Mouse (Mus musculus) limb, embryonic 11.5 days (tissue): ENCODE measurements around the gene Nox4. TPM values are rescaled to one million over a fixed set of nuclear protein-coding genes. Genes with fewer than 3 reads are reported as not detected.

ENCODE experiments used
- ATAC-seq: fragments of 200-750 bp; cut with Nextera tagmentation; 2 replicates; pipeline ENCODE4 v1.8.0; 2017; ENCODE audit warnings: low read depth; ENCODE audit not compliant: insufficient number of reproducible peaks, low FRiP score, low TSS enrichment
- DNase-seq: peaks from one replicate; pipeline ENCODE4 v3.0.0-alpha.2; 2015; ENCODE audit warnings: low spot score
- H3K27ac ChIP-seq: fragments of 300-500 bp; sonication (generic); replicated peaks from 2 replicates; pipeline ENCODE4 v1.5.1; 2014; ENCODE audit warnings: low read depth, mild to moderate bottlenecking, low read length
- H3K27me3 ChIP-seq: fragments of 300-500 bp; sonication (generic); 2 replicates; pipeline ENCODE4 v1.6.1; 2014; ENCODE audit warnings: mild to moderate bottlenecking, low read length, mixed read lengths; ENCODE audit not compliant: control insufficient read depth, insufficient read depth
- H3K36me3 ChIP-seq: fragments of 300-500 bp; sonication (generic); 2 replicates; pipeline ENCODE4 v1.6.1; 2014; ENCODE audit warnings: mild to moderate bottlenecking, low read length, moderate library complexity, mixed read lengths; ENCODE audit not compliant: control insufficient read depth, insufficient read depth
- H3K4me1 ChIP-seq: fragments of 300-500 bp; sonication (generic); 2 replicates; pipeline ENCODE4 v1.6.1; 2014; ENCODE audit warnings: low read length, mixed read lengths; ENCODE audit not compliant: control insufficient read depth, insufficient read depth
- H3K4me2 ChIP-seq: fragments of 300-500 bp; sonication (generic); 2 replicates; pipeline ENCODE4 v1.6.1; 2014; ENCODE audit warnings: low read depth, mild to moderate bottlenecking, moderate library complexity; ENCODE audit not compliant: severe bottlenecking
- H3K4me3 ChIP-seq: fragments of 300-500 bp; sonication (generic); 2 replicates; pipeline ENCODE4 v1.5.1; 2014; ENCODE audit warnings: low read depth, low read length
- H3K9ac ChIP-seq: fragments of 300-500 bp; sonication (generic); 2 replicates; pipeline ENCODE4 v1.6.1; 2014; ENCODE audit warnings: mild to moderate bottlenecking, low read length
- H3K9me3 ChIP-seq: fragments of 300-500 bp; sonication (generic); 2 replicates; pipeline ENCODE4 v1.6.1; 2016; ENCODE audit warnings: low read length; ENCODE audit not compliant: control insufficient read depth
- WGBS: fragments of 180-500 bp; shearing (Covaris S2); extraction: QIAGEN DNeasy Blood & Tissue Kit; methylation state at CpG from one replicate; pipeline ENCODE4 v1.1.7; 2014; 5-methylcytosine and 5-hydroxymethylcytosine counted together
- polyA plus RNA-seq: library from polyadenylated mRNA; unstranded; fragments of >200 nt; fragmentation: Nextera tagmentation; extraction: Ambion mirVana; gene quantifications from 2 replicates; pipeline ENCODE4 v1.2.1, GENCODE M21; 2014

The Nox4 gene
- 4.7 and 6.0 TPM in 2 replicates for polyA plus RNA-seq

GRCm38 (mm10) chr7:87245856-87246579, at the start of gene Nox4:
Gene Nox4, plus strand, starts transcription at chr7:87246096.
- Histone ChIP-seq H3K36me3 (no peaks in the 10 kb centered on the region), H3K4me1 (no peaks in the 10 kb centered on the region), H3K27ac (peak within 1 kb of the TSS; percentile 79), H3K4me3 (peak within 1 kb of the TSS; percentile 63), H3K9ac (peak within 1 kb of the TSS; percentile 92), H3K27me3 (no peaks in the 10 kb centered on the region), H3K4me2 (peak within 1 kb of the TSS; percentile 50), H3K9me3 (no peaks in the 10 kb centered on the region)
- 10% methylated on average over 18 of the region's 18 CpGs for WGBS
- DNase-seq, result peak; percentile 28
- ATAC-seq, result peak; percentile 27; the same call in 1 of the 2 replicates

- Histone ChIP-seq H3K9ac (no peak overlapping the region), H3K27me3 (no peaks in the 10 kb centered on the region), H3K9me3 (no peaks in the 10 kb centered on the region), H3K4me2 (no peak overlapping the region), H3K4me3 (no peak overlapping the region), H3K4me1 (no peaks in the 10 kb centered on the region), H3K27ac (no peak overlapping the region), H3K36me3 (no peaks in the 10 kb centered on the region)
- ATAC-seq (no peak), DNase-seq (no peak)
Measured at GRCm38 (mm10) chr7:87204751-87205150, 41.1 kb upstream of the Nox4 start.

- Histone ChIP-seq H3K9me3 (no peaks in the 10 kb centered on the region), H3K36me3 (no peaks in the 10 kb centered on the region)
- no peak for ATAC-seq
Measured at GRCm38 (mm10) chr7:87221712-87222111, 24.2 kb upstream of the Nox4 start.

GRCm38 (mm10) chr7:87222751-87223150, 23.1 kb upstream of the Nox4 start:
- no peak for ATAC-seq

More at GRCm38 (mm10) chr7:87221712-87222111, 24.2 kb upstream of the Nox4 start:
- Histone ChIP-seq H3K27ac (no peak overlapping the region), H3K4me1 (no peaks in the 10 kb centered on the region), H3K4me2 (no peak overlapping the region), H3K9ac (no peak overlapping the region), H3K27me3 (no peaks in the 10 kb centered on the region), H3K4me3 (no peak overlapping the region)
- DNase-seq, result no peak

GRCm38 (mm10) chr7:87225617-87226016, 20.3 kb upstream of the Nox4 start:
- H3K27me3 ChIP-seq, result no peaks in the 10 kb centered on the region
- no peak overlapping the region for H3K27ac ChIP-seq
- H3K4me3 ChIP-seq, result no peak overlapping the region
- no peak for DNase-seq
- no peak overlapping the region for H3K9ac ChIP-seq
- H3K36me3 ChIP-seq, result no peaks in the 10 kb centered on the region
- H3K4me1 ChIP-seq, result no peaks in the 10 kb centered on the region
- no peaks in the 10 kb centered on the region for H3K9me3 ChIP-seq
- WGBS, result 47% methylated on average over 2 of the region's 2 CpGs
- H3K4me2 ChIP-seq, result no peak overlapping the region
- no peak for ATAC-seq

More at GRCm38 (mm10) chr7:87222751-87223150, 23.1 kb upstream of the Nox4 start:
- H3K4me2 ChIP-seq, result no peak overlapping the region
- no peaks in the 10 kb centered on the region for H3K36me3 ChIP-seq
- H3K9me3 ChIP-seq, result no peaks in the 10 kb centered on the region
- no peaks in the 10 kb centered on the region for H3K27me3 ChIP-seq
- H3K4me3 ChIP-seq, result no peak overlapping the region
- WGBS, result 84% methylated on average over 2 of the region's 2 CpGs
- DNase-seq, result no peak
- H3K9ac ChIP-seq, result no peak overlapping the region
- no peaks in the 10 kb centered on the region for H3K4me1 ChIP-seq
- no peak overlapping the region for H3K27ac ChIP-seq

GRCm38 (mm10) chr7:87227051-87227948, 18.6 kb upstream of the Nox4 start:
- no peak overlapping the region for H3K27ac ChIP-seq
- no peak overlapping the region for H3K4me3 ChIP-seq
- ATAC-seq (no peak), DNase-seq (no peak)
- no peaks in the 10 kb centered on the region for H3K36me3 ChIP-seq
- WGBS, result 90% methylated on average over 4 of the region's 4 CpGs
- H3K4me2 ChIP-seq, result no peak overlapping the region
- no peak overlapping the region for H3K9ac ChIP-seq
- H3K9me3 ChIP-seq, result no peaks in the 10 kb centered on the region
- no peaks in the 10 kb centered on the region for H3K4me1 ChIP-seq
- no peaks in the 10 kb centered on the region for H3K27me3 ChIP-seq

GRCm38 (mm10) chr7:87229502-87229901, 16.4 kb upstream of the Nox4 start:
- ATAC-seq (no peak), DNase-seq (no peak)
- Histone ChIP-seq H3K9ac (no peak overlapping the region), H3K9me3 (no peaks in the 10 kb centered on the region), H3K27ac (no peak overlapping the region), H3K4me2 (no peak overlapping the region), H3K4me1 (no peaks in the 10 kb centered on the region), H3K4me3 (no peak overlapping the region), H3K27me3 (no peaks in the 10 kb centered on the region), H3K36me3 (no peaks in the 10 kb centered on the region)
- 81% methylated on average over 1 of the region's 1 CpGs for WGBS

- H3K4me2 ChIP-seq, result no peak overlapping the region
- no peak for ATAC-seq
Measured at GRCm38 (mm10) chr7:87241139-87241538, 4.8 kb upstream of the Nox4 start.

More at GRCm38 (mm10) chr7:87241139-87241538, 4.8 kb upstream of the Nox4 start:
- Histone ChIP-seq H3K36me3 (no peaks in the 10 kb centered on the region), H3K27me3 (no peaks in the 10 kb centered on the region), H3K4me1 (no peaks in the 10 kb centered on the region), H3K9me3 (no peaks in the 10 kb centered on the region), H3K27ac (no peak overlapping the region), H3K4me3 (no peak overlapping the region), H3K9ac (no peak overlapping the region)
- 65% methylated on average over 1 of the region's 1 CpGs for WGBS
- DNase-seq, result no peak
